Mouse (Mus musculus): Measurements from ENCODE around the gene Orai3. TPM values are rescaled to one million over a fixed set of nuclear protein-coding genes. Genes with fewer than 3 reads are reported as not detected.

The Orai3 gene
- polyA plus RNA-seq, 1 experiment from 2014 or later, result 25.8 TPM

GRCm38 (mm10) chr7:127810650-127811049, 41.0 kb downstream of the Orai3 start:
- DNase-seq (ENCODE audit: low read depth, low spot score) (no peak), ATAC-seq (no peak)
- POLR2A ChIA-PET, result interaction anchor here (1.2 kb wide), 1 partner anchor 11 kb away, joined by 4 read pairs; no protein-coding TSS in a partner anchor
- no peak for TF ChIP-seq CTCF (IDR thresholded peaks at IDR 0.05)
- CTCF ChIA-PET, result no interaction called here
- in situ Hi-C loops (cut with MboI; ENCODE audit: low pct_unique_long_range_greater_than_20kb), result no loop called here
- no peaks in the 10 kb centered on the region for H3K27me3 ChIP-seq

GRCm38 (mm10) chr7:127811240-127811639, 41.6 kb downstream of the Orai3 start:
- H3K27me3 ChIP-seq, result no peaks in the 10 kb centered on the region
- in situ Hi-C loops (cut with MboI; ENCODE audit: low pct_unique_long_range_greater_than_20kb), result no loop called here
- no peak for DNase-seq (ENCODE audit: low read depth, low spot score)
- ChIA-PET POLR2A (interaction anchor here (0.6 to 1.2 kb wide), 4 partner anchors 10 to 1198 kb away, joined by 3 to 4 read pairs (median 4); no protein-coding TSS in a partner anchor), CTCF (no interaction called here)
- no peak for TF ChIP-seq CTCF (IDR thresholded peaks at IDR 0.05)
- ATAC-seq, result no peak

- CTCF ChIA-PET, result no interaction called here
- no peak for DNase-seq (ENCODE audit: low read depth, low spot score)
- no peak for ATAC-seq
- in situ Hi-C loops (cut with MboI; ENCODE audit: low pct_unique_long_range_greater_than_20kb), result no loop called here
- POLR2A ChIA-PET, result interaction anchor here (0.6 kb wide), 1 partner anchor 238 kb away, joined by 3 read pairs; no protein-coding TSS in a partner anchor
- no peaks in the 10 kb centered on the region for H3K27me3 ChIP-seq
- TF ChIP-seq CTCF (IDR thresholded peaks at IDR 0.05), result no peak
These were observed 42.7 kb downstream of the Orai3 start for GRCm38 (mm10) chr7:127812292-127812691.

GRCm38 (mm10) chr7:127813821-127814220, 44.2 kb downstream of the Orai3 start:
- ATAC-seq (no peak), DNase-seq (ENCODE audit: low read depth, low spot score) (no peak)
- in situ Hi-C loops (cut with MboI; ENCODE audit: low pct_unique_long_range_greater_than_20kb), result no loop called here
- TF ChIP-seq CTCF (IDR thresholded peaks at IDR 0.05), result no peak
- POLR2A ChIA-PET, result no interaction called here
- CTCF ChIA-PET, result no interaction called here
- H3K27me3 ChIP-seq, result no peaks in the 10 kb centered on the region

- POLR2A ChIA-PET, result no interaction called here
- ATAC-seq (no peak), DNase-seq (ENCODE audit: low read depth, low spot score) (no peak)
- TF ChIP-seq CTCF (IDR thresholded peaks at IDR 0.05), result no peak
- no peaks in the 10 kb centered on the region for H3K27me3 ChIP-seq
- in situ Hi-C loops (cut with MboI; ENCODE audit: low pct_unique_long_range_greater_than_20kb), result no loop called here
- CTCF ChIA-PET, result no interaction called here
These were observed 44.8 kb downstream of the Orai3 start for GRCm38 (mm10) chr7:127814241-127814921.

- H3K27me3 ChIP-seq, result no peaks in the 10 kb centered on the region
- in situ Hi-C loops (cut with MboI; ENCODE audit: low pct_unique_long_range_greater_than_20kb), result no loop called here
- no peak for ATAC-seq
- no peak for TF ChIP-seq CTCF (IDR thresholded peaks at IDR 0.05)
- DNase-seq (ENCODE audit: low read depth, low spot score), result no peak
- ChIA-PET POLR2A (no interaction called here), CTCF (no interaction called here)
These were observed 45.6 kb downstream of the Orai3 start for GRCm38 (mm10) chr7:127815116-127815665.

GRCm38 (mm10) chr7:127815954-127816821, 46.6 kb downstream of the Orai3 start:
- POLR2A ChIA-PET, result interaction anchor here (0.5 to 1.6 kb wide), 2 partner anchors 13 to 126 kb away, joined by 3 to 4 read pairs; no protein-coding TSS in a partner anchor
- CTCF ChIA-PET, result interaction anchor here (1.3 kb wide), 1 partner anchor 9 kb away, joined by 5 read pairs; no protein-coding TSS in a partner anchor
- H3K27me3 ChIP-seq, result no peaks in the 10 kb centered on the region
- no peak for ATAC-seq
- in situ Hi-C loops (cut with MboI; ENCODE audit: low pct_unique_long_range_greater_than_20kb), result no loop called here
- TF ChIP-seq CTCF (IDR thresholded peaks at IDR 0.05), result no peak
- no peak for DNase-seq (ENCODE audit: low read depth, low spot score)

- in situ Hi-C loops (cut with MboI; ENCODE audit: low pct_unique_long_range_greater_than_20kb), result no loop called here
- no peaks in the 10 kb centered on the region for H3K27me3 ChIP-seq
- CTCF ChIA-PET, result interaction anchor here (1.3 kb wide), 1 partner anchor 9 kb away, joined by 5 read pairs; no protein-coding TSS in a partner anchor
These were observed 47.4 kb downstream of the Orai3 start for GRCm38 (mm10) chr7:127817053-127817452.

GRCm38 (mm10) chr7:127817776-127818175, 48.2 kb downstream of the Orai3 start:
- in situ Hi-C loops (cut with MboI; ENCODE audit: low pct_unique_long_range_greater_than_20kb), result no loop called here
- no peak for TF ChIP-seq CTCF (IDR thresholded peaks at IDR 0.05)
- ChIA-PET POLR2A (no interaction called here), CTCF (no interaction called here)
- ATAC-seq (no peak), DNase-seq (ENCODE audit: low read depth, low spot score) (no peak)
- H3K27me3 ChIP-seq, result no peaks in the 10 kb centered on the region

More at GRCm38 (mm10) chr7:127817053-127817452, 47.4 kb downstream of the Orai3 start:
- POLR2A ChIA-PET, result interaction anchor here (1.6 kb wide), 1 partner anchor 14 kb away, joined by 4 read pairs; no protein-coding TSS in a partner anchor
- ATAC-seq (no peak), DNase-seq (ENCODE audit: low read depth, low spot score) (no peak)
- TF ChIP-seq CTCF (IDR thresholded peaks at IDR 0.05), result no peak

- POLR2A ChIA-PET, result interaction anchor here (1.4 kb wide), 1 partner anchor 10 kb away, joined by 4 read pairs; no protein-coding TSS in a partner anchor
- in situ Hi-C loops (cut with MboI; ENCODE audit: low pct_unique_long_range_greater_than_20kb), result no loop called here
- ATAC-seq (no peak), DNase-seq (ENCODE audit: low read depth, low spot score) (no peak)
- TF ChIP-seq CTCF (IDR thresholded peaks at IDR 0.05), result no peak
- CTCF ChIA-PET, result interaction anchor here (1.3 kb wide), 1 partner anchor 20 kb away, joined by 3 read pairs; the partner anchor contains the start of gene Hsd3b7
- H3K27me3 ChIP-seq, result no peaks in the 10 kb centered on the region
These were observed 51.4 kb downstream of the Orai3 start for GRCm38 (mm10) chr7:127820836-127821509.
